Mouse (Mus musculus) MEL (cell line): Measurements from ENCODE around the gene Muc13. TPM values are rescaled to one million over a fixed set of nuclear protein-coding genes. Genes with fewer than 3 reads are reported as not detected.
A peak's percentile ranks its signal among the peaks of the same experiment; 100 is the strongest.

Source experiments
- DNase-seq: peaks from one replicate; pipeline ENCODE4 v3.0.0; 2011; ENCODE audit warnings: low read depth, low spot score
- H3K27ac ChIP-seq: 2 replicates; pipeline ENCODE4 v1.5.1; 2012; ENCODE audit warnings: low read depth, mild to moderate bottlenecking, control low read depth, low read length, moderate library complexity; ENCODE audit not compliant: control insufficient read depth
- H3K27me3 ChIP-seq, 2 experiments: fragments of 150-350 bp in 1 of 2; sonication (generic) in 1 of 2; 2 replicates each; pipeline ENCODE4 v1.6.1; 2012; ENCODE audit warnings: low read length in 2 of 2, mild to moderate bottlenecking in 2 of 2, improper control_type of control experiment in 1 of 2, moderate library complexity in 1 of 2; ENCODE audit not compliant: insufficient read depth in 2 of 2, control insufficient read depth in 1 of 2
- H3K36me3 ChIP-seq, 2 experiments: 2 replicates each; pipeline ENCODE4 v1.6.1; 2012 to 2014; ENCODE audit warnings: low read length in 2 of 2, improper control_type of control experiment in 1 of 2, inconsistent platforms in 1 of 2, mild to moderate bottlenecking in 1 of 2; ENCODE audit not compliant: insufficient read depth in 2 of 2, control insufficient read depth in 1 of 2
- H3K4me1 ChIP-seq, 2 experiments: fragments of 150-350 bp in 1 of 2; sonication (generic) in 1 of 2; 2 replicates each; pipeline ENCODE4 v1.6.1; 2012; ENCODE audit warnings: low read length in 2 of 2, improper control_type of control experiment in 1 of 2, mild to moderate bottlenecking in 1 of 2; ENCODE audit not compliant: insufficient read depth in 2 of 2, control insufficient read depth in 1 of 2
- H3K4me3 ChIP-seq, 2 experiments: fragments of 150-350 bp in 1 of 2; sonication (generic) in 1 of 2; 2 replicates each; pipeline ENCODE4 v1.5.1; 2012; ENCODE audit warnings: low read depth in 2 of 2, low read length in 2 of 2, mild to moderate bottlenecking in 2 of 2, moderate library complexity in 2 of 2, control low read depth in 1 of 2, improper control_type of control experiment in 1 of 2; ENCODE audit not compliant: control insufficient read depth in 1 of 2, insufficient read depth in 1 of 2
- H3K79me2 ChIP-seq: 2 replicates; pipeline ENCODE4 v1.6.1; 2012; ENCODE audit warnings: mild to moderate bottlenecking, low read length, moderate library complexity; ENCODE audit not compliant: control insufficient read depth, poor library complexity, insufficient read depth
- H3K9ac ChIP-seq: 2 replicates; pipeline ENCODE4 v1.6.1; 2012; ENCODE audit warnings: low read depth, mild to moderate bottlenecking, control low read depth, low read length, moderate library complexity; ENCODE audit not compliant: control insufficient read depth, poor library complexity, severe bottlenecking
- H3K9me3 ChIP-seq: fragments of 150-350 bp; sonication (generic); replicated peaks from 2 replicates; pipeline ENCODE4 v1.6.1; 2012; ENCODE audit warnings: mild to moderate bottlenecking, low read length, improper control_type of control experiment, moderate library complexity; ENCODE audit not compliant: insufficient read depth
- CTCF ChIP-seq, 3 experiments: IDR thresholded peaks in 2 of 3; conservative IDR thresholded peaks in 1 of 3; 2 replicates each; pipeline ENCODE4 v1.5.1; 2011 to 2012; ENCODE audit warnings: low read length in 3 of 3, low read depth in 2 of 3, mild to moderate bottlenecking in 2 of 3, improper control_type of control experiment in 1 of 3, inconsistent platforms in 1 of 3, mixed read lengths in 1 of 3, moderate library complexity in 1 of 3; ENCODE audit not compliant: control insufficient read depth in 1 of 3, insufficient read depth in 1 of 3, poor library complexity in 1 of 3, severe bottlenecking in 1 of 3
- E2F4 ChIP-seq: IDR thresholded peaks from 2 replicates; pipeline ENCODE4 v1.6.1; 2011; ENCODE audit warnings: low read depth, low read length, improper control_type of control experiment, borderline replicate concordance
- ELF1 ChIP-seq: IDR thresholded peaks from 2 replicates; pipeline ENCODE4 v1.6.1; 2014; ENCODE audit warnings: low read depth, mild to moderate bottlenecking, inconsistent platforms, low read length, improper control_type of control experiment, moderate library complexity
- GATA1 ChIP-seq: IDR thresholded peaks from 2 replicates; pipeline ENCODE4 v1.6.1; 2011; ENCODE audit warnings: low read depth, low read length, improper control_type of control experiment
- HCFC1 ChIP-seq: IDR thresholded peaks from 2 replicates; pipeline ENCODE4 v1.6.1; 2012; ENCODE audit warnings: low read depth, mild to moderate bottlenecking, inconsistent platforms, low read length, improper control_type of control experiment, moderate library complexity
- KAT2A ChIP-seq: conservative IDR thresholded peaks from 2 replicates; pipeline ENCODE4 v1.6.1; 2012; ENCODE audit warnings: low read depth, low read length, improper control_type of control experiment, inconsistent platforms
- MAFK ChIP-seq: IDR thresholded peaks from 2 replicates; pipeline ENCODE4 v1.6.1; 2011; ENCODE audit warnings: low read depth, mild to moderate bottlenecking, low read length, improper control_type of control experiment, borderline replicate concordance
- MAX ChIP-seq: IDR thresholded peaks from 2 replicates; pipeline ENCODE4 v1.6.1; 2011; ENCODE audit warnings: low read length, improper control_type of control experiment
- MAZ ChIP-seq: IDR thresholded peaks from 2 replicates; pipeline ENCODE4 v1.6.1; 2012; ENCODE audit warnings: low read depth, mild to moderate bottlenecking, inconsistent platforms, low read length, improper control_type of control experiment
- MEF2A ChIP-seq: IDR thresholded peaks from 2 replicates; pipeline ENCODE4 v1.6.1; 2014; ENCODE audit warnings: low read depth, mild to moderate bottlenecking, inconsistent platforms, low read length, improper control_type of control experiment; ENCODE audit not compliant: poor library complexity, insufficient replicate concordance, severe bottlenecking; ENCODE audit errors: extremely low read depth
- MXI1 ChIP-seq: IDR thresholded peaks from 2 replicates; pipeline ENCODE4 v1.6.1; 2011; ENCODE audit warnings: mild to moderate bottlenecking, low read depth, low read length, improper control_type of control experiment
- MYB ChIP-seq: IDR thresholded peaks from 2 replicates; pipeline ENCODE4 v1.6.1; 2011; ENCODE audit warnings: mild to moderate bottlenecking, low read depth, low read length, improper control_type of control experiment
- NELFE ChIP-seq: IDR thresholded peaks from 2 replicates; pipeline ENCODE4 v1.6.1; 2011; ENCODE audit warnings: low read depth, low read length, improper control_type of control experiment
- NRF1 ChIP-seq: IDR thresholded peaks from 2 replicates; pipeline ENCODE4 v1.6.1; 2014; ENCODE audit warnings: low read depth, mild to moderate bottlenecking, inconsistent platforms, low read length, improper control_type of control experiment, moderate library complexity; ENCODE audit not compliant: poor library complexity, insufficient read depth, severe bottlenecking
- POLR2A ChIP-seq, 2 experiments: IDR thresholded peaks; 2 replicates each; pipeline ENCODE4 v1.6.1; 2011 to 2012; ENCODE audit warnings: low read length in 2 of 2, mild to moderate bottlenecking in 2 of 2, control low read depth in 1 of 2, improper control_type of control experiment in 1 of 2, low read depth in 1 of 2, moderate library complexity in 1 of 2; ENCODE audit not compliant: control insufficient read depth in 1 of 2, insufficient read depth in 1 of 2, poor library complexity in 1 of 2
- POLR2AphosphoS5 ChIP-seq: IDR thresholded peaks from 2 replicates; pipeline ENCODE4 v1.6.1; 2012; ENCODE audit warnings: low read depth, borderline replicate concordance, mild to moderate bottlenecking, inconsistent platforms, low read length, moderate library complexity, mixed read lengths
- RAD21 ChIP-seq: IDR thresholded peaks from 2 replicates; pipeline ENCODE4 v1.6.1; 2011; ENCODE audit warnings: mild to moderate bottlenecking, low read depth, low read length, improper control_type of control experiment
- SMC3 ChIP-seq: IDR thresholded peaks from 2 replicates; pipeline ENCODE4 v1.6.1; 2011; ENCODE audit warnings: low read depth, low read length, improper control_type of control experiment
- TBP ChIP-seq: IDR thresholded peaks from 2 replicates; pipeline ENCODE4 v1.8.0; 2011; ENCODE audit warnings: low read depth, low read length, improper control_type of control experiment
- TCF12 ChIP-seq: IDR thresholded peaks from 2 replicates; pipeline ENCODE4 v1.6.1; 2014; ENCODE audit warnings: low read depth, mild to moderate bottlenecking, inconsistent platforms, low read length, improper control_type of control experiment, moderate library complexity
- UBTF ChIP-seq: IDR thresholded peaks from 2 replicates; pipeline ENCODE4 v1.6.1; 2012; ENCODE audit warnings: low read depth, mild to moderate bottlenecking, inconsistent platforms, low read length, improper control_type of control experiment, moderate library complexity, borderline replicate concordance; ENCODE audit not compliant: insufficient read depth
- USF1 ChIP-seq: IDR thresholded peaks from 2 replicates; pipeline ENCODE4 v1.6.1; 2014; ENCODE audit warnings: low read depth, mild to moderate bottlenecking, inconsistent platforms, low read length, improper control_type of control experiment, moderate library complexity
- USF2 ChIP-seq, 2 experiments: IDR thresholded peaks; 2 replicates each; pipeline ENCODE4 v1.6.1; 2011 to 2012; ENCODE audit warnings: improper control_type of control experiment in 2 of 2, low read length in 2 of 2, borderline replicate concordance in 1 of 2, inconsistent platforms in 1 of 2, low read depth in 1 of 2, mild to moderate bottlenecking in 1 of 2; ENCODE audit not compliant: insufficient read depth in 1 of 2
- ZC3H11A ChIP-seq: IDR thresholded peaks from 2 replicates; pipeline ENCODE4 v1.6.1; 2012; ENCODE audit warnings: low read depth, mild to moderate bottlenecking, inconsistent platforms, low read length, improper control_type of control experiment
- ZKSCAN1 ChIP-seq: IDR thresholded peaks from 2 replicates; pipeline ENCODE4 v1.6.1; 2012; ENCODE audit warnings: low read depth, mild to moderate bottlenecking, inconsistent platforms, low read length, improper control_type of control experiment, moderate library complexity
- ZMIZ1 ChIP-seq: IDR thresholded peaks from 2 replicates; pipeline ENCODE4 v1.6.1; 2012; ENCODE audit warnings: low read depth, mild to moderate bottlenecking, inconsistent platforms, low read length, improper control_type of control experiment, moderate library complexity
- polyA plus RNA-seq, 2 experiments: library from polyadenylated mRNA; stranded (reverse) in 1 of 2; unstranded in 1 of 2; fragments of >175 nt in 1 of 2; fragments of >200 nt in 1 of 2; gene quantifications; 2 replicates each; pipeline versions ENCODE4 v1.2.1 to v1.2.4; 2012; ENCODE audit warnings: low replicate concordance in 2 of 2, low read depth in 1 of 2; ENCODE audit not compliant: insufficient read length in 2 of 2, insufficient read depth in 1 of 2, missing spikeins in 1 of 2
- total RNA-seq: library from RNA; depleted of rRNA; stranded (reverse); fragments of 300-350 nt; gene quantifications from 2 replicates; pipeline ENCODE4 v1.2.3, GENCODE M21; 2012

Muc13 gene
- total and polyA plus RNA-seq, 3 experiments, result 59.5 to 129 TPM; not detected in 1

- Histone ChIP-seq H3K27ac (no peak overlapping the region), H3K79me2 (no peaks in the 10 kb centered on the region), H3K36me3 (peaks cover 0 to 5% of the 10 kb centered on the region in 2 experiments; a peak in 1 of 4 replicates), H3K4me3 (no peak overlapping the region), H3K9ac (no peak overlapping the region), H3K9me3 (no peaks in the 10 kb centered on the region), H3K4me1 (peaks cover 0 to 6% of the 10 kb centered on the region in 2 experiments; a peak in 1 of 4 replicates), H3K27me3 (no peaks in the 10 kb centered on the region)
- TF ChIP-seq ZC3H11A (no peak), POLR2AphosphoS5 (no peak), MAZ (no peak), TCF12 (no peak), CTCF (IDR thresholded peaks at IDR 0.05 in 2 of 3, conservative IDR thresholded peaks at IDR 0.05 in 1 of 3; ENCODE audit: control insufficient read depth in 1 of 3, insufficient read depth in 1 of 3, low read depth in 2 of 3, low read length in 3 of 3, poor library complexity in 1 of 3, severe bottlenecking in 1 of 3) (no peak), MXI1 (no peak), ZKSCAN1 (no peak), TBP (no peak), ELF1 (no peak), HCFC1 (no peak), UBTF (no peak), E2F4 (no peak), USF1 (no peak), MYB (no peak), NELFE (no peak), POLR2A (IDR thresholded peaks at IDR 0.05; ENCODE audit: control insufficient read depth in 1 of 2, insufficient read depth in 1 of 2, low read depth in 1 of 2, low read length in 2 of 2, poor library complexity in 1 of 2) (no peak), MAX (no peak), USF2 (IDR thresholded peaks at IDR 0.05; ENCODE audit: borderline replicate concordance in 1 of 2, insufficient read depth in 1 of 2, low read depth in 1 of 2, low read length in 2 of 2) (no peak), ZMIZ1 (no peak)
- DNase-seq, result no peak
Measured at GRCm38 (mm10) chr16:33755961-33756360, 37.9 kb upstream of the Muc13 start.

- peak; percentile 70 for DNase-seq
- H3K4me1 ChIP-seq, result peaks cover 0 to 6% of the 10 kb centered on the region in 2 experiments; a peak in 1 of 4 replicates
- no peak overlapping the region for H3K27ac ChIP-seq
- peaks cover 0 to 5% of the 10 kb centered on the region in 2 experiments; a peak in 1 of 4 replicates for H3K36me3 ChIP-seq
- TF ChIP-seq RAD21, result peak; percentile 14
- TF ChIP-seq USF1, result no peak
- no peak for TF ChIP-seq MEF2A
- peak in 1 of 3 experiments; percentile 44; a peak in 2 of 6 replicates for TF ChIP-seq CTCF (IDR thresholded peaks at IDR 0.05 in 2 of 3, conservative IDR thresholded peaks at IDR 0.05 in 1 of 3; ENCODE audit: control insufficient read depth in 1 of 3, insufficient read depth in 1 of 3, low read depth in 2 of 3, low read length in 3 of 3, poor library complexity in 1 of 3, severe bottlenecking in 1 of 3)
- TF ChIP-seq SMC3, result peak; percentile 18; the same call in 1 of the 2 replicates
- no peak for TF ChIP-seq TBP
- no peak for TF ChIP-seq GATA1
- TF ChIP-seq NRF1, result no peak
- no peak for TF ChIP-seq MAFK
- TF ChIP-seq POLR2AphosphoS5, result no peak
- no peak for TF ChIP-seq KAT2A
- TF ChIP-seq MAX, result no peak
- TF ChIP-seq POLR2A (IDR thresholded peaks at IDR 0.05; ENCODE audit: control insufficient read depth in 1 of 2, insufficient read depth in 1 of 2, low read depth in 1 of 2, low read length in 2 of 2, poor library complexity in 1 of 2), result no peak
- no peak for TF ChIP-seq NELFE
- H3K79me2 ChIP-seq, result no peaks in the 10 kb centered on the region
- H3K27me3 ChIP-seq, result no peaks in the 10 kb centered on the region
- no peak overlapping the region for H3K9ac ChIP-seq
- H3K4me3 ChIP-seq, result no peak overlapping the region
- no peaks in the 10 kb centered on the region for H3K9me3 ChIP-seq
Measured at GRCm38 (mm10) chr16:33756396-33756795, 37.4 kb upstream of the Muc13 start.
